Mouse (Mus musculus) small intestine, adult 2 months (tissue): ENCODE data around the gene Dhrs3. TPM values are rescaled to one million over a fixed set of nuclear protein-coding genes. Genes with fewer than 3 reads are reported as not detected.
A peak's percentile ranks its signal among the peaks of the same experiment; 100 is the strongest.

ENCODE experiments used
- H3K27ac ChIP-seq: fragments of 200-500 bp; 2 replicates; pipeline ENCODE4 v1.5.1; 2012; ENCODE audit warnings: low read depth, low read length, control low read depth, inconsistent platforms; ENCODE audit not compliant: insufficient read depth
- H3K27me3 ChIP-seq: fragments of 200-500 bp; 2 replicates; pipeline ENCODE4 v1.6.1; 2012; ENCODE audit warnings: mild to moderate bottlenecking, moderate library complexity, low read length, inconsistent platforms; ENCODE audit not compliant: control insufficient read depth, insufficient read depth
- H3K36me3 ChIP-seq: fragments of 200-500 bp; 2 replicates; pipeline ENCODE4 v1.6.1; 2012; ENCODE audit warnings: mild to moderate bottlenecking, low read length, control low read depth, inconsistent platforms; ENCODE audit not compliant: control insufficient read depth, insufficient read depth
- H3K4me1 ChIP-seq: fragments of 200-500 bp; 2 replicates; pipeline ENCODE4 v1.6.1; 2012; ENCODE audit warnings: low read length, inconsistent platforms, mixed read lengths; ENCODE audit not compliant: control insufficient read depth, insufficient read depth, insufficient read length
- H3K4me3 ChIP-seq: fragments of 200-500 bp; 2 replicates; pipeline ENCODE4 v1.5.1; 2012; ENCODE audit warnings: low read depth, mild to moderate bottlenecking, control low read depth, inconsistent platforms, low read length, moderate library complexity
- CTCF ChIP-seq: fragments of 200-500 bp; IDR thresholded peaks from 2 replicates; pipeline ENCODE4 v1.5.1; 2012; ENCODE audit warnings: low read depth, mild to moderate bottlenecking, control low read depth, inconsistent platforms, low read length, moderate library complexity, mixed read lengths; ENCODE audit not compliant: insufficient replicate concordance, insufficient read length; ENCODE audit errors: extremely low read depth
- POLR2A ChIP-seq: fragments of 200-500 bp; IDR thresholded peaks from 2 replicates; pipeline ENCODE4 v1.6.1; 2012; ENCODE audit warnings: low read depth, mild to moderate bottlenecking, control low read depth, inconsistent platforms, low read length, moderate library complexity
- WGBS: fragments of 180-500 bp; shearing (Covaris S2); methylation state at CpG from one replicate; pipeline ENCODE4 v1.1.7; 2018; 5-methylcytosine and 5-hydroxymethylcytosine counted together
- polyA plus RNA-seq: library from polyadenylated mRNA; depleted of rRNA; stranded (reverse); fragments of >200 nt; gene quantifications from 2 replicates; pipeline ENCODE4 v1.2.3, GENCODE M21; 2012

Dhrs3 gene
- polyA plus RNA-seq, 1 experiment, result 71.2 TPM

- 11% methylated on average over 5 of the region's 5 CpGs for WGBS
- Histone ChIP-seq H3K27ac (peak overlapping the region; percentile 97), H3K36me3 (no peaks in the 10 kb centered on the region)
Measured at GRCm38 (mm10) chr4:144891743-144892132, 889 bp upstream of the Dhrs3 start.

GRCm38 (mm10) chr4:144892937-144893272 lies 278 bp downstream of the Dhrs3 start:
- under 1% methylated on average over 12 of the region's 12 CpGs for WGBS
- H3K27me3 ChIP-seq, result no peaks in the 10 kb centered on the region
- peak overlapping the region; percentile 98 for H3K4me3 ChIP-seq
- TF ChIP-seq CTCF (no peak), POLR2A (no peak)
- H3K36me3 ChIP-seq, result no peaks in the 10 kb centered on the region
- peaks cover 39% of the 10 kb centered on the region for H3K4me1 ChIP-seq
- peak overlapping the region; percentile 97 for H3K27ac ChIP-seq

More at GRCm38 (mm10) chr4:144891743-144892132, 889 bp upstream of the Dhrs3 start:
- peak overlapping the region; percentile 98 for H3K4me3 ChIP-seq
- H3K27me3 ChIP-seq, result no peaks in the 10 kb centered on the region
- TF ChIP-seq POLR2A, result no peak
- TF ChIP-seq CTCF, result no peak
- H3K4me1 ChIP-seq, result peaks cover 30% of the 10 kb centered on the region

GRCm38 (mm10) chr4:144893561-144894486 lies 1.2 kb downstream of the Dhrs3 start:
- H3K27ac ChIP-seq, result peak overlapping the region; percentile 97

GRCm38 (mm10) chr4:144894487-144895210 lies 2.0 kb downstream of the Dhrs3 start:
- Histone ChIP-seq H3K27me3 (no peaks in the 10 kb centered on the region), H3K27ac (peak overlapping the region; percentile 97), H3K4me1 (peaks cover 54% of the 10 kb centered on the region), H3K4me3 (peak overlapping the region; percentile 98), H3K36me3 (peaks cover 1% of the 10 kb centered on the region; the same call in 1 of the 2 replicates)
- WGBS, result 5% methylated on average over 11 of the region's 11 CpGs
- TF ChIP-seq CTCF (no peak), POLR2A (no peak)

More at GRCm38 (mm10) chr4:144893561-144894486, 1.2 kb downstream of the Dhrs3 start:
- no peaks in the 10 kb centered on the region for H3K27me3 ChIP-seq
- peaks cover 47% of the 10 kb centered on the region for H3K4me1 ChIP-seq
- no peaks in the 10 kb centered on the region for H3K36me3 ChIP-seq
- peak overlapping the region; percentile 98 for H3K4me3 ChIP-seq
- WGBS, result under 1% methylated on average over 44 of the region's 44 CpGs
- no peak for TF ChIP-seq CTCF
- TF ChIP-seq POLR2A, result no peak

GRCm38 (mm10) chr4:144895211-144895590 lies 2.6 kb downstream of the Dhrs3 start:
- H3K4me1 ChIP-seq, result peaks cover 58% of the 10 kb centered on the region
- no peak for TF ChIP-seq CTCF
- 18% methylated on average over 2 of the region's 2 CpGs for WGBS
- H3K27ac ChIP-seq, result peak overlapping the region; percentile 97
- H3K4me3 ChIP-seq, result peak overlapping the region; percentile 98
- H3K27me3 ChIP-seq, result no peaks in the 10 kb centered on the region
- peaks cover 2% of the 10 kb centered on the region; the same call in 1 of the 2 replicates for H3K36me3 ChIP-seq

- Histone ChIP-seq H3K27ac (peak overlapping the region; percentile 97), H3K4me3 (peak overlapping the region; percentile 12; the same call in 1 of the 2 replicates), H3K27me3 (no peaks in the 10 kb centered on the region), H3K4me1 (peaks cover 62% of the 10 kb centered on the region), H3K36me3 (peaks cover 2% of the 10 kb centered on the region; the same call in 1 of the 2 replicates)
- TF ChIP-seq CTCF (peak; percentile 52; the same call in 1 of the 2 replicates), POLR2A (no peak)
- WGBS, result 16% methylated on average over 3 of the region's 3 CpGs
Measured at GRCm38 (mm10) chr4:144896321-144896720, 3.7 kb downstream of the Dhrs3 start.
